Mouse (Mus musculus) kidney, postnatal 0 days (tissue): Measurements from ENCODE around the gene Ubap2. TPM values are rescaled to one million over a fixed set of nuclear protein-coding genes. Genes with fewer than 3 reads are reported as not detected.
A peak's percentile ranks its signal among the peaks of the same experiment; 100 is the strongest.

Experiments used
- ATAC-seq: fragments of 200-750 bp; cut with Nextera tagmentation; replicated peaks from 2 replicates; pipeline ENCODE4 v1.8.0; 2017; ENCODE audit warnings: low read depth, moderate number of reproducible peaks, moderate TSS enrichment, moderate library complexity; ENCODE audit not compliant: low FRiP score
- DNase-seq: peaks from one replicate; pipeline ENCODE4 v3.0.0-alpha.2; 2016; ENCODE audit warnings: low spot score
- H3K27ac ChIP-seq: fragments of 300-500 bp; sonication (generic); 2 replicates; pipeline ENCODE4 v1.5.1; 2014; ENCODE audit warnings: mild to moderate bottlenecking
- H3K27me3 ChIP-seq: fragments of 300-500 bp; sonication (generic); 2 replicates; pipeline ENCODE4 v1.6.1; 2014; ENCODE audit warnings: low read length, mixed read lengths; ENCODE audit not compliant: insufficient read depth
- H3K36me3 ChIP-seq: fragments of 300-500 bp; sonication (generic); 2 replicates; pipeline ENCODE4 v1.6.1; 2014; ENCODE audit warnings: low read length, mixed read lengths; ENCODE audit not compliant: insufficient read depth
- H3K4me1 ChIP-seq: fragments of 300-500 bp; sonication (generic); replicated peaks from 2 replicates; pipeline ENCODE4 v1.6.1; 2014; ENCODE audit warnings: antibody characterized with exemption, low read length, mixed read lengths; ENCODE audit not compliant: insufficient read depth
- H3K4me2 ChIP-seq: fragments of 300-500 bp; sonication (generic); 2 replicates; pipeline ENCODE4 v1.6.1; 2014; ENCODE audit warnings: mild to moderate bottlenecking, low read length, moderate library complexity, mixed read lengths
- H3K4me3 ChIP-seq: fragments of 300-500 bp; sonication (generic); replicated peaks from 2 replicates; pipeline ENCODE4 v1.5.1; 2014; ENCODE audit warnings: low read depth, low read length
- H3K9ac ChIP-seq: fragments of 300-500 bp; sonication (generic); 2 replicates; pipeline ENCODE4 v1.6.1; 2014; ENCODE audit warnings: low read depth, low read length
- H3K9me3 ChIP-seq: fragments of 300-500 bp; sonication (generic); replicated peaks from 2 replicates; pipeline ENCODE4 v1.6.1; 2016; ENCODE audit warnings: low read length, inconsistent platforms, mixed read lengths
- CTCF ChIP-seq: IDR thresholded peaks from 2 replicates; pipeline ENCODE4 v1.5.1; 2016; ENCODE audit warnings: antibody characterized with exemption, low read depth, mild to moderate bottlenecking, moderate library complexity
- WGBS: fragments of 180-500 bp; shearing (Covaris S2); extraction: QIAGEN DNeasy Blood & Tissue Kit; methylation state at CpG from one replicate; pipeline ENCODE4 v1.1.7; 2014; 5-methylcytosine and 5-hydroxymethylcytosine counted together
- polyA plus RNA-seq: library from polyadenylated mRNA; unstranded; fragments of >200 nt; fragmentation: Nextera tagmentation; extraction: Ambion mirVana; gene quantifications from 2 replicates; pipeline ENCODE4 v1.2.1, GENCODE M21; 2015

Gene Ubap2
- polyA plus RNA-seq, 1 experiment from 2014 or later = 37.6 TPM

DNA sequence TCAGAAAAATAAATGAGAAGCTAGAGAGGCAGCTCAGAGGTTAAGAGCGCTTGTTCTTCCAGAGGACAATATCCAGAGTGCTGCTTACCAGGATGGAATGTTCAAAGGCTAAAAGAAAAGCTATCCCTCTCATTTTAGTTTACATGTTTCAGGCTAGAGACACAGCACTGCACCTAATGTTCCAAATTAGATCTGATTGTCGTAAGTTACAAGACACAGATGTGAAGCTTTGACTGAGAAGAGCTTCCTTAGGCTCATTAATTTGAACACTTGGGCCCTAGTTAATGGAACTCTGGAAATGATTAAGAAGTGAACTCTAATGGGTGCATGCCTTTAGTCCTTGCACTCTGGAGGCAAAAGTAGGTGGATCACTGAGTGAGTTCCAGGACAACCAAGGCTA, 21.2 kb downstream of the Ubap2 start:
- TF ChIP-seq CTCF = no peak
- no peaks in the 10 kb centered on the region; the same call in 1 of the 2 replicates for H3K4me1 ChIP-seq
- H3K4me3 ChIP-seq = no peak overlapping the region
- H3K9me3 ChIP-seq = no peaks in the 10 kb centered on the region
- DNase-seq = no peak
- no peak overlapping the region for H3K4me2 ChIP-seq
- no peak for ATAC-seq
- 0 out of 2 replicates have a peak, but pooled peaks cover 5% of the 10 kb centered on the region for H3K36me3 ChIP-seq
- no peak overlapping the region for H3K27ac ChIP-seq
- WGBS = 76% methylated on average over 2 of the region's 2 CpGs
- H3K27me3 ChIP-seq = no peaks in the 10 kb centered on the region
- H3K9ac ChIP-seq = no peak overlapping the region

- WGBS = 98% methylated on average over 2 of the region's 2 CpGs
- peak; percentile 52 for TF ChIP-seq CTCF
- Histone ChIP-seq H3K4me3 (no peak overlapping the region), H3K27me3 (no peaks in the 10 kb centered on the region), H3K4me2 (no peak overlapping the region), H3K4me1 (no peaks in the 10 kb centered on the region), H3K36me3 (peaks cover 10% of the 10 kb centered on the region; the same call in 1 of the 2 replicates), H3K9ac (no peak overlapping the region), H3K27ac (no peak overlapping the region), H3K9me3 (no peaks in the 10 kb centered on the region)
- DNase-seq (no peak), ATAC-seq (no peak)
Observed at GRCm38 (mm10) chr4:41245408-41245807, 29.5 kb downstream of the Ubap2 start.

DNA sequence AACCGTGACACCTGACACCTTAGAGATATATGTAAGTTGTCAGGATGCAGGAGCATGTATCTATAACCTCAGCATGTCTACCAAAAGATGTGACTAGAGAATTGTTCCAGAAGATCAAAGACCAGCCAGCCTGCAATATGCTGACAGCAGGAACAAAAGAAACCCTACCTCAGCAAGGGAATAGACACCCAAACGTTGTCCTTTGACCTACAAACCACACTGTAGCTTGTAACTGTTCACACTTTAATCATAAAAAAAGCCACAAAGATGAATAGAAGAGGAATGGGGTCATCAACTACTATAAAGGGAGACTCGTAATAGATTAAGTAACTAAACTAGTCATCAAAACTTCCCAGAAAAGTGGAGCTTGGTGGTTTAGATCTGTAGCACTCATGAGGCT, 34.0 kb downstream of the Ubap2 start:
- Histone ChIP-seq H3K27ac (no peak overlapping the region), H3K27me3 (no peaks in the 10 kb centered on the region), H3K4me3 (no peak overlapping the region), H3K9me3 (no peaks in the 10 kb centered on the region), H3K4me2 (no peak overlapping the region), H3K36me3 (no peaks in the 10 kb centered on the region), H3K4me1 (no peaks in the 10 kb centered on the region), H3K9ac (no peak overlapping the region)
- DNase-seq (no peak), ATAC-seq (no peak)
- 66% methylated on average over 3 of the region's 3 CpGs for WGBS
- TF ChIP-seq CTCF = no peak

DNA sequence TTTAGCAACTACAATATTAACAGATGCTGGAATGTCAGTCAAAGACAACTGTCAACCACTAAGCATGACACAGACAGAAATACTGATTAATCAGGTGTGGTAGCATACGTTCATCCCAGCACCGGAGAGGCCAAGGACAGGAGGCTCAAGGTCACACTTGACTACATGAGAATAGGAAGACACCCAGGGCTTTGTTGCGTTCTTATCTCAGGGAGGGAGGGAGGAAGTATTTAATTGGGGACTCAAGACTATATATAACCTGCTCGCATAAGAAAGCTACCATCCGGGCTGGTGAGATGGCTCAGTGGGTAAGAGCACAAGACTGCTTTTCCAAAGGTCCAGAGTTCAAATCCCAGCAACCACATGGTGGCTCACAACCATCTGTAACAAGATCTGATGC, 39.3 kb downstream of the Ubap2 start:
- Histone ChIP-seq H3K4me3 (no peak overlapping the region), H3K9ac (no peak overlapping the region), H3K36me3 (peaks cover 19% of the 10 kb centered on the region), H3K9me3 (no peaks in the 10 kb centered on the region), H3K4me1 (no peaks in the 10 kb centered on the region), H3K4me2 (no peak overlapping the region), H3K27ac (no peak overlapping the region), H3K27me3 (no peaks in the 10 kb centered on the region)
- no peak for DNase-seq
- 80% methylated on average over 5 of the region's 5 CpGs for WGBS
- TF ChIP-seq CTCF = no peak
- ATAC-seq = no peak

DNA sequence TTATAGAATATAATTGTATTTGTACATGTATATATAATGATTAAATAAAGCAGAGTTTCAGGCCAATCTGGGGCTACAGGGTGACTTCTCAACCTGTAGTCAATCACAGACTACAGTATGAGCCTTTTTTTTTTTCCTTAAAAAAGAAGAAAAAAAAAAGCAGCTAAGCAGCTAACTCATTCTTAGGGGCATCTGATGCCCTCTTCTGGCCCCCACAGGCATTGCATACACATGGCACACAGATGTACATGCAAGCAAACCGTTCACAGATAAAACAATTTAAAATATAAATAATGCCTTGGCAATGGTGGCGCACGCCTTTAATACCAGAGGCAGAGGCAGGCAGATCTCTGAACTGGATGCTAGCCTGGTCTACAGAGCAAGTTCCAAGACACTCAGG, 48.6 kb downstream of the Ubap2 start:
- Histone ChIP-seq H3K36me3 (peaks cover 60% of the 10 kb centered on the region), H3K9me3 (no peaks in the 10 kb centered on the region), H3K27me3 (no peaks in the 10 kb centered on the region), H3K9ac (no peak overlapping the region), H3K27ac (no peak overlapping the region), H3K4me2 (no peak overlapping the region), H3K4me1 (no peaks in the 10 kb centered on the region), H3K4me3 (no peak overlapping the region)
- WGBS = 77% methylated on average over 3 of the region's 3 CpGs
- TF ChIP-seq CTCF = peak; percentile 68
- DNase-seq = peak; percentile 69
- ATAC-seq = no peak

- H3K36me3 ChIP-seq = peaks cover 68% of the 10 kb centered on the region
- peak; percentile 62 for TF ChIP-seq CTCF
- no peak overlapping the region for H3K27ac ChIP-seq
- no peak overlapping the region for H3K4me3 ChIP-seq
- H3K4me1 ChIP-seq = no peaks in the 10 kb centered on the region
- H3K27me3 ChIP-seq = no peaks in the 10 kb centered on the region
- no peak for ATAC-seq
- H3K4me2 ChIP-seq = no peak overlapping the region
- WGBS = 78% methylated on average over 1 of the region's 1 CpGs
- DNase-seq = peak; percentile 59
- no peak overlapping the region for H3K9ac ChIP-seq
- no peaks in the 10 kb centered on the region for H3K9me3 ChIP-seq
Observed at GRCm38 (mm10) chr4:41225412-41225811, 49.5 kb downstream of the Ubap2 start.

DNA sequence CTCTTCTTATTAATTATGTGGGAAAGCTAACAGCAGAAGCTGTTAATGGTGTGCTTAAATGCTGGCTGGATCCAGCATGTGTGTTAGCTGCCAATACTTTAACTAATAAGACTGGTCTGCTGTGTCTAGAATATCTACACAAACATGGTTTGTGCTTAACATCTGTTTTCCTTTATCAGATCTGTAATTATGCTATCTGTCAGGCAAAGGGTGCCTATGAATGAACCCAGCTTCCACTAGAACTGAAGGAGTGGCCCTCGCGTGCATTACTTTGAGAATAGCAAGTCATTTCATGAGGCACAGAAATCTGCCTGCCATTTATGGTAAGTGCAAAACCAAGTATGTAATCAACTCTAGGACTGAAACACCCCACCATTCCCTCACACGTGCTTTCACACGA, 66.9 kb downstream of the Ubap2 start:
- WGBS = 81% methylated on average over 4 of the region's 4 CpGs
- H3K4me1 ChIP-seq = no peaks in the 10 kb centered on the region
- no peak overlapping the region for H3K4me3 ChIP-seq
- peaks cover 58% of the 10 kb centered on the region for H3K36me3 ChIP-seq
- no peaks in the 10 kb centered on the region for H3K9me3 ChIP-seq
- no peak overlapping the region for H3K9ac ChIP-seq
- no peak overlapping the region for H3K4me2 ChIP-seq
- ATAC-seq (no peak), DNase-seq (no peak)
- H3K27ac ChIP-seq = no peak overlapping the region
- TF ChIP-seq CTCF = no peak
- H3K27me3 ChIP-seq = no peaks in the 10 kb centered on the region
